Mouse (Mus musculus): ENCODE data around the gene Izumo4. TPM values are rescaled to one million over a fixed set of nuclear protein-coding genes. Genes with fewer than 3 reads are reported as not detected.
A peak's percentile ranks its signal among the peaks of the same experiment; 100 is the strongest.

Izumo4 gene
- polyA plus RNA-seq, 1 experiment from 2014 or later: 5.0 TPM

- ATAC-seq (ENCODE audit: insufficient number of reproducible peaks, low FRiP score, low TSS enrichment, low read depth) (no peak), DNase-seq (ENCODE audit: low spot score) (no peak)
- no peaks in the 10 kb centered on the region for H3K9me3 ChIP-seq (ENCODE audit: control insufficient read depth, low read length)
- no peak overlapping the region for H3K9ac ChIP-seq (ENCODE audit: low read length)
- H3K4me2 ChIP-seq (ENCODE audit: low read depth, severe bottlenecking): no peak overlapping the region
- H3K27me3 ChIP-seq (ENCODE audit: control insufficient read depth, insufficient read depth, low read length): no peaks in the 10 kb centered on the region
- H3K27ac ChIP-seq (replicated peaks; ENCODE audit: low read depth, low read length): no peak overlapping the region
- WGBS: 68% methylated on average over 4 of the region's 4 CpGs
- no peak overlapping the region for H3K4me3 ChIP-seq (ENCODE audit: low read depth, low read length)
- no peaks in the 10 kb centered on the region for H3K36me3 ChIP-seq (ENCODE audit: control insufficient read depth, insufficient read depth, low read length)
- peaks cover 17% of the 10 kb centered on the region for H3K4me1 ChIP-seq (ENCODE audit: control insufficient read depth, insufficient read depth, low read length)
These were observed 43.2 kb upstream of the Izumo4 start for GRCm38 (mm10) chr10:80658841-80659202.

- Histone ChIP-seq H3K27ac (replicated peaks; ENCODE audit: low read depth, low read length) (no peak overlapping the region), H3K36me3 (ENCODE audit: control insufficient read depth, insufficient read depth, low read length) (no peaks in the 10 kb centered on the region), H3K9me3 (ENCODE audit: control insufficient read depth, low read length) (no peaks in the 10 kb centered on the region), H3K27me3 (ENCODE audit: control insufficient read depth, insufficient read depth, low read length) (no peaks in the 10 kb centered on the region), H3K9ac (ENCODE audit: low read length) (no peak overlapping the region), H3K4me3 (ENCODE audit: low read depth, low read length) (no peak overlapping the region), H3K4me1 (ENCODE audit: control insufficient read depth, insufficient read depth, low read length) (peaks cover 21% of the 10 kb centered on the region), H3K4me2 (ENCODE audit: low read depth, severe bottlenecking) (no peak overlapping the region)
- DNase-seq (ENCODE audit: low spot score) (peak; percentile 85), ATAC-seq (ENCODE audit: insufficient number of reproducible peaks, low FRiP score, low TSS enrichment, low read depth) (no peak)
- 21% methylated on average over 10 of the region's 10 CpGs for WGBS
These were observed 42.8 kb upstream of the Izumo4 start for GRCm38 (mm10) chr10:80659213-80659612.

- H3K27ac ChIP-seq (replicated peaks; ENCODE audit: low read depth, low read length): no peak overlapping the region
- peaks cover 25% of the 10 kb centered on the region for H3K4me1 ChIP-seq (ENCODE audit: control insufficient read depth, insufficient read depth, low read length)
- no peaks in the 10 kb centered on the region; the same call in 1 of the 2 replicates for H3K36me3 ChIP-seq (ENCODE audit: control insufficient read depth, insufficient read depth, low read length)
- H3K27me3 ChIP-seq (ENCODE audit: control insufficient read depth, insufficient read depth, low read length): no peaks in the 10 kb centered on the region
- no peaks in the 10 kb centered on the region for H3K9me3 ChIP-seq (ENCODE audit: control insufficient read depth, low read length)
- 46% methylated on average over 5 of the region's 5 CpGs for WGBS
- H3K9ac ChIP-seq (ENCODE audit: low read length): no peak overlapping the region
- DNase-seq (ENCODE audit: low spot score) (peak; percentile 61), ATAC-seq (ENCODE audit: insufficient number of reproducible peaks, low FRiP score, low TSS enrichment, low read depth) (no peak)
- no peak overlapping the region for H3K4me2 ChIP-seq (ENCODE audit: low read depth, severe bottlenecking)
- H3K4me3 ChIP-seq (ENCODE audit: low read depth, low read length): no peak overlapping the region
These were observed 40.8 kb upstream of the Izumo4 start for GRCm38 (mm10) chr10:80661149-80661548.

- ATAC-seq (ENCODE audit: insufficient number of reproducible peaks, low FRiP score, low TSS enrichment, low read depth) (no peak), DNase-seq (ENCODE audit: low spot score) (peak; percentile 43)
- Histone ChIP-seq H3K4me3 (ENCODE audit: low read depth, low read length) (no peak overlapping the region), H3K9ac (ENCODE audit: low read length) (no peak overlapping the region), H3K4me1 (ENCODE audit: control insufficient read depth, insufficient read depth, low read length) (peaks cover 27% of the 10 kb centered on the region), H3K27me3 (ENCODE audit: control insufficient read depth, insufficient read depth, low read length) (no peaks in the 10 kb centered on the region), H3K36me3 (ENCODE audit: control insufficient read depth, insufficient read depth, low read length) (peaks cover 22% of the 10 kb centered on the region), H3K4me2 (ENCODE audit: low read depth, severe bottlenecking) (no peak overlapping the region), H3K9me3 (ENCODE audit: control insufficient read depth, low read length) (no peaks in the 10 kb centered on the region), H3K27ac (replicated peaks; ENCODE audit: low read depth, low read length) (no peak overlapping the region)
- 21% methylated on average over 5 of the region's 5 CpGs for WGBS
These were observed 38.3 kb upstream of the Izumo4 start for GRCm38 (mm10) chr10:80663485-80664196.

GRCm38 (mm10) chr10:80664197-80665015, 37.6 kb upstream of the Izumo4 start:
- no peaks in the 10 kb centered on the region for H3K27me3 ChIP-seq (ENCODE audit: control insufficient read depth, insufficient read depth, low read length)
- H3K4me1 ChIP-seq (ENCODE audit: control insufficient read depth, insufficient read depth, low read length): peaks cover 27% of the 10 kb centered on the region
- no peak overlapping the region for H3K4me2 ChIP-seq (ENCODE audit: low read depth, severe bottlenecking)
- peak; percentile 45 for DNase-seq (ENCODE audit: low spot score)
- peak overlapping the region; percentile 65; the same call in 1 of the 2 replicates for H3K27ac ChIP-seq (replicated peaks; ENCODE audit: low read depth, low read length)
- no peaks in the 10 kb centered on the region for H3K9me3 ChIP-seq (ENCODE audit: control insufficient read depth, low read length)
- no peak for ATAC-seq (ENCODE audit: insufficient number of reproducible peaks, low FRiP score, low TSS enrichment, low read depth)
- 36% methylated on average over 16 of the region's 16 CpGs for WGBS
- no peak overlapping the region for H3K9ac ChIP-seq (ENCODE audit: low read length)
- H3K4me3 ChIP-seq (ENCODE audit: low read depth, low read length): no peak overlapping the region
- H3K36me3 ChIP-seq (ENCODE audit: control insufficient read depth, insufficient read depth, low read length): peaks cover 30% of the 10 kb centered on the region

- peaks cover 36% of the 10 kb centered on the region for H3K36me3 ChIP-seq (ENCODE audit: control insufficient read depth, insufficient read depth, low read length)
- 17% methylated on average over 10 of the region's 10 CpGs for WGBS
- ATAC-seq (ENCODE audit: insufficient number of reproducible peaks, low FRiP score, low TSS enrichment, low read depth): no peak
- H3K9ac ChIP-seq (ENCODE audit: low read length): no peak overlapping the region
- H3K9me3 ChIP-seq (ENCODE audit: control insufficient read depth, low read length): no peaks in the 10 kb centered on the region
- no peak for DNase-seq (ENCODE audit: low spot score)
- H3K4me2 ChIP-seq (ENCODE audit: low read depth, severe bottlenecking): no peak overlapping the region
- H3K4me1 ChIP-seq (ENCODE audit: control insufficient read depth, insufficient read depth, low read length): peaks cover 27% of the 10 kb centered on the region
- no peaks in the 10 kb centered on the region for H3K27me3 ChIP-seq (ENCODE audit: control insufficient read depth, insufficient read depth, low read length)
- no peak overlapping the region for H3K27ac ChIP-seq (replicated peaks; ENCODE audit: low read depth, low read length)
- H3K4me3 ChIP-seq (ENCODE audit: low read depth, low read length): no peak overlapping the region
These were observed 37.0 kb upstream of the Izumo4 start for GRCm38 (mm10) chr10:80665016-80665380.

GRCm38 (mm10) chr10:80665459-80665858, 36.5 kb upstream of the Izumo4 start:
- Histone ChIP-seq H3K36me3 (ENCODE audit: control insufficient read depth, insufficient read depth, low read length) (peaks cover 37% of the 10 kb centered on the region), H3K4me1 (ENCODE audit: control insufficient read depth, insufficient read depth, low read length) (peaks cover 27% of the 10 kb centered on the region), H3K27ac (replicated peaks; ENCODE audit: low read depth, low read length) (no peak overlapping the region), H3K4me3 (ENCODE audit: low read depth, low read length) (no peak overlapping the region), H3K4me2 (ENCODE audit: low read depth, severe bottlenecking) (no peak overlapping the region), H3K9ac (ENCODE audit: low read length) (no peak overlapping the region), H3K9me3 (ENCODE audit: control insufficient read depth, low read length) (no peaks in the 10 kb centered on the region), H3K27me3 (ENCODE audit: control insufficient read depth, insufficient read depth, low read length) (no peaks in the 10 kb centered on the region)
- DNase-seq (ENCODE audit: low spot score) (no peak), ATAC-seq (ENCODE audit: insufficient number of reproducible peaks, low FRiP score, low TSS enrichment, low read depth) (no peak)
- WGBS: 72% methylated on average over 4 of the region's 4 CpGs

- peaks cover 27% of the 10 kb centered on the region for H3K4me1 ChIP-seq (ENCODE audit: control insufficient read depth, insufficient read depth, low read length)
- ATAC-seq (ENCODE audit: insufficient number of reproducible peaks, low FRiP score, low TSS enrichment, low read depth): no peak
- H3K9me3 ChIP-seq (ENCODE audit: control insufficient read depth, low read length): no peaks in the 10 kb centered on the region
- no peak overlapping the region for H3K4me2 ChIP-seq (ENCODE audit: low read depth, severe bottlenecking)
- DNase-seq (ENCODE audit: low spot score): no peak
- H3K9ac ChIP-seq (ENCODE audit: low read length): no peak overlapping the region
- no peaks in the 10 kb centered on the region for H3K27me3 ChIP-seq (ENCODE audit: control insufficient read depth, insufficient read depth, low read length)
- H3K4me3 ChIP-seq (ENCODE audit: low read depth, low read length): no peak overlapping the region
- peaks cover 42% of the 10 kb centered on the region for H3K36me3 ChIP-seq (ENCODE audit: control insufficient read depth, insufficient read depth, low read length)
- WGBS: 80% methylated on average over 10 of the region's 10 CpGs
- no peak overlapping the region for H3K27ac ChIP-seq (replicated peaks; ENCODE audit: low read depth, low read length)
These were observed 35.8 kb upstream of the Izumo4 start for GRCm38 (mm10) chr10:80665981-80666733.

Data from limb, embryonic 11.5 days (tissue).